Mouse (Mus musculus) hindbrain, embryonic 15.5 days (tissue): ENCODE results near the gene Dennd2a. TPM values are rescaled to one million over a fixed set of nuclear protein-coding genes. Genes with fewer than 3 reads are reported as not detected.
"Not testable (repeated sequence)": the region's sequence is repeated elsewhere in the genome, so short reads cannot be mapped to it uniquely, and the experiment has no call there.

Source experiments
- ATAC-seq: fragments of 200-750 bp; cut with Nextera tagmentation; 2 replicates; pipeline ENCODE4 v1.8.0; 2017; ENCODE audit warnings: low read depth, moderate number of reproducible peaks, moderate TSS enrichment; ENCODE audit not compliant: low FRiP score
- H3K27ac ChIP-seq: fragments of 300-500 bp; sonication (generic); replicated peaks from 2 replicates; pipeline ENCODE4 v1.5.1; 2015; ENCODE audit warnings: mild to moderate bottlenecking, inconsistent platforms
- H3K27me3 ChIP-seq: fragments of 300-500 bp; sonication (generic); 2 replicates; pipeline ENCODE4 v1.6.1; 2015; ENCODE audit warnings: control low read depth, inconsistent platforms
- H3K36me3 ChIP-seq: fragments of 300-500 bp; sonication (generic); 2 replicates; pipeline ENCODE4 v1.6.1; 2015; ENCODE audit warnings: control low read depth, inconsistent platforms
- H3K4me1 ChIP-seq: fragments of 300-500 bp; sonication (generic); replicated peaks from 2 replicates; pipeline ENCODE4 v1.6.1; 2015; ENCODE audit warnings: control low read depth, inconsistent platforms
- H3K4me2 ChIP-seq: fragments of 300-500 bp; sonication (generic); 2 replicates; pipeline ENCODE4 v1.6.1; 2015; ENCODE audit warnings: moderate library complexity, mild to moderate bottlenecking, inconsistent platforms
- H3K4me3 ChIP-seq: fragments of 300-500 bp; sonication (generic); 2 replicates; pipeline ENCODE4 v1.5.1; 2015; ENCODE audit warnings: mild to moderate bottlenecking, inconsistent platforms
- H3K9ac ChIP-seq: fragments of 300-500 bp; sonication (generic); 2 replicates; pipeline ENCODE4 v1.6.1; 2015; ENCODE audit warnings: inconsistent platforms
- H3K9me3 ChIP-seq: fragments of 300-500 bp; sonication (generic); 2 replicates; pipeline ENCODE4 v1.6.1; 2016; ENCODE audit warnings: control low read depth, inconsistent platforms
- WGBS: fragments of 180-500 bp; shearing (Covaris S2); methylation state at CpG from one replicate; pipeline ENCODE4 v1.1.7; 2015; 5-methylcytosine and 5-hydroxymethylcytosine counted together
- polyA plus RNA-seq: library from polyadenylated mRNA; unstranded; fragments of >200 nt; fragmentation: Nextera tagmentation; extraction: Ambion mirVana; gene quantifications from 2 replicates; pipeline ENCODE4 v1.2.1, GENCODE M21; 2015

The Dennd2a gene
- polyA plus RNA-seq, 1 experiment from 2014 or later: 18.7 TPM

DNA sequence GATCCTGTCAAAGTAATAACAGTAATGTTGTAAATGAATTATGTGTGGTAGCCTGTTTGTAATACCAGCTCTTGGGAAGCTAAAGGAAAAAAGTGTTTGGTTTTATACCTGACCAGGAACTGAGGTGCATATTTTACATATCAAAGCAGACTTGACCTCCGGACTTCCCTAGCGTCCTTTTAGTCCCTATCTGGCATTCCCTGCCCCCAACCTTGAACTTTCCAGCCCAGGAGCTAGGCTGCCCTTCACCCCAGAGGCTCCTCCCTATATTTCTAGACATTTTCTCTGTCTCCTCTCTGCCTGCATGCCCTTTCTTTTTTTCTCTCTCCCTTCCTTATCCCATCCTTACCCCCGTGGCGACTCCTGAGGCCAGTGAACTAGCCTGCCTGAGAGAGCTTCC lies 136.8 kb downstream of the Dennd2a start:
- peak overlapping the region; percentile 70 for H3K4me2 ChIP-seq
- peak overlapping the region; percentile 94 for H3K27ac ChIP-seq
- no peak for ATAC-seq

GRCm38 (mm10) chr6:39419851-39420721 lies 137.6 kb downstream of the Dennd2a start, which contains the start of gene Mkrn1:
Gene Mkrn1 (minus strand): TSS chr6:39420462.
- Histone ChIP-seq H3K9me3 (no peaks in the 10 kb centered on the region), H3K27ac (peak within 1 kb of the TSS; percentile 94), H3K4me1 (peaks cover 20% of the 10 kb centered on the region), H3K27me3 (no peaks in the 10 kb centered on the region), H3K4me3 (peak within 1 kb of the TSS; percentile 99), H3K36me3 (no peaks in the 10 kb centered on the region), H3K4me2 (peak within 1 kb of the TSS; percentile 70), H3K9ac (peak within 1 kb of the TSS; percentile 96)
- WGBS: under 1% methylated on average over 80 of the region's 82 CpGs
- ATAC-seq: peak; percentile 97

More for the DNA sequence above, 136.8 kb downstream of the Dennd2a start:
- 43% methylated on average over 4 of the region's 4 CpGs for WGBS
- Histone ChIP-seq H3K27me3 (no peaks in the 10 kb centered on the region), H3K4me1 (peaks cover 20% of the 10 kb centered on the region), H3K36me3 (no peaks in the 10 kb centered on the region), H3K9ac (no peak overlapping the region), H3K4me3 (peak overlapping the region; percentile 99), H3K9me3 (no peaks in the 10 kb centered on the region)

DNA sequence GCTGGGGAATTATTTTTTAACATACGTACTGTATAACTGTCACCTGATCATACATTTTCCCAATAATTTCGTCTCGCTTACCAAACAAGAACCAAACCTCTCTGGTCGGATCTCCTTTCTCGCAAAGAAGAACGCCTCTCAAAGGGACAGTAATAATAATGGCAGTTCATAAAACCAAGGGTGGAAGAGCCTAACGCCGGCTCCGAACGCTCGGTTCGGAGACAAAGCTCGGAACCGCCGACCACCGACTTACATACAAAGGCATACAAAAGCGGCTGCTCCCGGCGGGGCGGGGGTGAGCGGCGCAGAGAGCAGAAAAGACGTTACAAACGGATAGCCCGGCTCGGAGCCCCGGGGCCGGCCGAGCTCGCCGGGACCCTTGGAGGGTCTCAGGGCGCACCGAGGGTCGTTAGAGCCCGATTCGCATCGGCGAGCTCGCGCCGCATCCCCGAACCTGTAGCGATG lies 138.2 kb downstream of the Dennd2a start:
- Histone ChIP-seq H3K4me1 (peaks cover 22% of the 10 kb centered on the region), H3K27ac (peak overlapping the region; percentile 94), H3K27me3 (no peaks in the 10 kb centered on the region), H3K36me3 (no peaks in the 10 kb centered on the region), H3K9me3 (no peaks in the 10 kb centered on the region), H3K4me3 (peak overlapping the region; percentile 99), H3K4me2 (peak overlapping the region; percentile 70), H3K9ac (peak overlapping the region; percentile 96)
- WGBS: under 1% methylated on average over 43 of the region's 43 CpGs
- ATAC-seq: no peak

DNA sequence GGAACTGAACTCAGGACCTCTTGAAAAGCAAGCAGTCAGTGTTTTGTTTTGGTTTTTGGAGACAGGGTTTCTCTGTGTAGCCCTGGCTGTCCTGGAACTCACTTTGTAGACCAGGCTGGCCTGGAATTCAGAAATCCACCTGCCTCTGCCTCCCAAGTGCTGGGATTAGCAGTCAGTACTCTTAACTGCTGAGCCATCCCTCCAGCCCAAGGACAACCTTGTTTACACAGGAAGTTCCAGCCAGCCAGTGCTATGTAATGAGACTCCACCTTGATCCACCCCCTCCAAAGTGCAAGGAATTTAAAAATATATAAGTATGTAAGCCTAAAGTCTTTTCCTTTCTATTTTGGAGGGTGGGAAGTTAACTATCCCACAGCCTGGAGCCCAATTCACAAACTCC lies 141.0 kb downstream of the Dennd2a start:
- not testable (repeated sequence) for H3K9me3 ChIP-seq, H3K4me2 ChIP-seq, H3K4me3 ChIP-seq, H3K9ac ChIP-seq, H3K36me3 ChIP-seq, H3K27me3 ChIP-seq, H3K27ac ChIP-seq, ATAC-seq
- peaks cover 32% of the 10 kb centered on the region for H3K4me1 ChIP-seq

DNA sequence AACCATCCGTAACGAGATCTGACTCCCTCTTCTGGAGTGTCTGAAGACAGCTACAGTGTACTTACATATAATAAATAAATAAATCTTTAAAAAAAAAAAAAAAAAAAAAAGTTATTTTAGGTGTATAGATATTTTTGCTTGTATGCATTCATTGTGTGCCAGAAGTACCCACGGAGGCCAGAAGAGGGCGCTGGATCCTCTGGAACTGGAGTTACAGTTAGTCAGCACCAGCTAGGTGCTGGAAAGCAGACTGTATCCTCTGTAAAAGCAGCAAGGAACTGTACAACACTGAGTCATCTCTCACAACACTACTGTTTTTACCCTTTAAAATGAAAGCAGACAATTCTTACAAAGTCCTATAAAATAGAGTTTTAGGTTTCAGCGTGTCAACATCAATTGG lies 141.9 kb downstream of the Dennd2a start:
- Histone ChIP-seq H3K4me2 (no peak overlapping the region), H3K27ac (no peak overlapping the region), H3K9me3 (no peaks in the 10 kb centered on the region), H3K4me1 (peaks cover 32% of the 10 kb centered on the region), H3K9ac (no peak overlapping the region), H3K27me3 (no peaks in the 10 kb centered on the region), H3K36me3 (no peaks in the 10 kb centered on the region), H3K4me3 (no peak overlapping the region)
- ATAC-seq: no peak
- WGBS: 44% methylated on average over 3 of the region's 5 CpGs

DNA sequence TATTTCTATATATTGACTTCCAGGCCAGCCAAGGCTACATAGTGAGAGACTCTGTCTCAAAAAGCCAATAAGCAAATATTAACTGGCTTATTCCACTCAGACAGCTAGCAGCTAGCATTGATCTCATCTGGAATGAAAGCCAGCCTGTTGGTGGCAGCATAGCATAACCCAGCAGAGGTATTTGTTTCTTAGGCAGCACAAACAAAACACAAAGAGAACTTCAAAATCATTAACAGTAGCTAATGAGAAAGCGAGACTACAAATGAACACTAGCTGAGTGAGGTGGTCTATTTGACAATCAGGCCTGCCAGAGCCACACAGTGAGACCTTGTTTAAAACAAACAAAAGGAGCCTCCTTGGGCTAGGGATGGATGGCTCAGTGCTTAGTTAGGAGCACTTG lies 143.6 kb downstream of the Dennd2a start:
- Histone ChIP-seq H3K27ac (peak overlapping the region; percentile 10; the same call in 1 of the 2 replicates), H3K27me3 (no peaks in the 10 kb centered on the region), H3K9ac (no peak overlapping the region), H3K4me2 (no peak overlapping the region), H3K36me3 (peaks cover 6% of the 10 kb centered on the region; the same call in 1 of the 2 replicates), H3K4me1 (peaks cover 32% of the 10 kb centered on the region), H3K4me3 (no peak overlapping the region), H3K9me3 (no peaks in the 10 kb centered on the region)
- ATAC-seq: peak; percentile 17; the same call in 1 of the 2 replicates
- WGBS: 30% methylated on average over 1 of the region's 1 CpGs

Other genes starting within 250 kb of the Dennd2a start
- 58.2 and 58.4 TPM in 2 replicates for gene Slc37a3, start 180.2 kb downstream of the Dennd2a start, polyA plus RNA-seq
- 0.12 and 0.16 TPM in 2 replicates for gene Rab19, start 176.7 kb downstream of the Dennd2a start, polyA plus RNA-seq
- gene Mkrn1, start 137.4 kb downstream of the Dennd2a start, polyA plus RNA-seq: 231 and 232 TPM in 2 replicates
- 41.3 and 47.1 TPM in 2 replicates for gene Adck2, start 16.0 kb upstream of the Dennd2a start, polyA plus RNA-seq
- 0.59 and 3.5 TPM in 2 replicates for gene Gm42420, start 27.9 kb upstream of the Dennd2a start, polyA plus RNA-seq
- 499 and 517 TPM in 2 replicates for gene Ndufb2, start 34.7 kb upstream of the Dennd2a start, polyA plus RNA-seq
- 23.6 and 23.8 TPM in 2 replicates for gene Braf, start 167.6 kb upstream of the Dennd2a start, polyA plus RNA-seq